Mouse (Mus musculus) embryonic facial prominence, embryonic 10.5 days (tissue): ENCODE measurements around the gene Rfx8. TPM values are rescaled to one million over a fixed set of nuclear protein-coding genes. Genes with fewer than 3 reads are reported as not detected.
A peak's percentile ranks its signal among the peaks of the same experiment; 100 is the strongest.

Experiments
- DNase-seq: peaks from one replicate; pipeline ENCODE4 v3.0.0-alpha.2; 2017; ENCODE audit warnings: low spot score
- H3K27ac ChIP-seq: fragments of 300-500 bp; sonication (generic); replicated peaks from 2 replicates; pipeline ENCODE4 v1.5.1; 2016; ENCODE audit warnings: mild to moderate bottlenecking
- H3K27me3 ChIP-seq: fragments of 300-500 bp; sonication (generic); replicated peaks from 2 replicates; pipeline ENCODE4 v1.6.1; 2016; ENCODE audit warnings: low read depth, mild to moderate bottlenecking; ENCODE audit not compliant: poor library complexity, severe bottlenecking
- H3K36me3 ChIP-seq: fragments of 300-500 bp; sonication (generic); replicated peaks from 2 replicates; pipeline ENCODE4 v1.6.1; 2016; ENCODE audit warnings: mild to moderate bottlenecking, moderate library complexity
- H3K4me1 ChIP-seq: fragments of 300-500 bp; sonication (generic); 2 replicates; pipeline ENCODE4 v1.6.1; 2016
- H3K4me3 ChIP-seq: fragments of 300-500 bp; sonication (generic); 2 replicates; pipeline ENCODE4 v1.5.1; 2016; ENCODE audit warnings: mild to moderate bottlenecking, moderate library complexity
- H3K9me3 ChIP-seq: fragments of 300-500 bp; sonication (generic); 2 replicates; pipeline ENCODE4 v1.6.1; 2016; ENCODE audit warnings: mild to moderate bottlenecking
- WGBS: fragments of 180-500 bp; shearing (Covaris S2); methylation state at CpG from one replicate; pipeline ENCODE4 v1.1.7; 2016; 5-methylcytosine and 5-hydroxymethylcytosine counted together
- polyA plus RNA-seq: library from polyadenylated mRNA; unstranded; fragments of >200 nt; fragmentation: Nextera tagmentation; extraction: Ambion mirVana; gene quantifications from 2 replicates; pipeline ENCODE4 v1.2.1, GENCODE M21; 2016

Rfx8 gene
- polyA plus RNA-seq, 1 experiment from 2014 or later = 0.56 TPM

DNA sequence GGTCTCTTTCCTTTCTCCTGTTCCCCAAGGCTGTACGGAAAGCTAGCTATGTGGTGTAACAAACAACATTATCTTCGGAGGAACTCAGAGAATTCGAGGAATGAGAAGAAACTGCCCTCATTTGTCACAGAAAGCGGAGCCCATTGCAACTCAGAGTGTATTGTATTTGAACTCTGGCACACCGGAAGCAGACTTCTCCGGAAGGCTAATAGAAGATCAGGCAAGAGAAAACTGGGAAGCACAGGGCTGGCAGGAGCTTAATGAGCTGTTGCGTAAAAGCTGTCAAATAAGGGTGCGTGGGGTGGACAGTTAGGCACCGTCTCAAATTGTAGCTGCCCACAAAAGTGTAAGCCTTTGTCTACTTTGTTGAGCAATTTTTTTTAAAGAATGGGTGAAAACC is 10.7 kb upstream of the Rfx8 start:
- Histone ChIP-seq H3K27me3 (peaks cover 20% of the 10 kb centered on the region), H3K27ac (peak overlapping the region; percentile 67; the same call in 1 of the 2 replicates)
- WGBS = 27% methylated on average over 9 of the region's 9 CpGs

DNA sequence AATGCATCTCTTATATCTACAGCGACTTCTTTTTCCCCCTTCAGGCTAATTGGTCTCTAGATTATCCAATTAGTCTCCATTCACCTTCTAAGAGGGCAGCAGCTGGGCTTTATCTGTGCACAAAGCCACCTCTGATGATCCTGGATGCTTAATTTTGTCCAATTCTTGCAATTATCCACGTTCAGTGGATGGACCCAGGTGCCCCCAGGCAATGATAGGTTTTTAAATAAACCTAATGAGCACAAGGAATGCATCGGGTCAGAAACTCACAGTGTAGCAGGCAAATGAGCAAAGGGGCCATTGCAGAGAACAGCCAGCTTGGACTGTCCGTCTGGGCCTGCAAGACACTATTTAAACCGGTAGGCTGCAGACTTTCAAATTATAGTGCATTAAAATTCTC is 10.1 kb upstream of the Rfx8 start:
- Histone ChIP-seq H3K36me3 (no peaks in the 10 kb centered on the region), H3K4me1 (peaks cover 42% of the 10 kb centered on the region), H3K4me3 (no peak overlapping the region), H3K27ac (0 out of 2 replicates have a peak overlapping the region, but pooled peaks have one; percentile 67), H3K9me3 (peaks cover 5% of the 10 kb centered on the region; the same call in 1 of the 2 replicates), H3K27me3 (peaks cover 20% of the 10 kb centered on the region)
- DNase-seq = peak; percentile 39
- WGBS = 18% methylated on average over 5 of the region's 5 CpGs

More for the DNA sequence above, 10.7 kb upstream of the Rfx8 start:
- Histone ChIP-seq H3K36me3 (no peaks in the 10 kb centered on the region), H3K4me1 (peaks cover 49% of the 10 kb centered on the region), H3K4me3 (no peak overlapping the region), H3K9me3 (peaks cover 5% of the 10 kb centered on the region; the same call in 1 of the 2 replicates)
- no peak for DNase-seq

DNA sequence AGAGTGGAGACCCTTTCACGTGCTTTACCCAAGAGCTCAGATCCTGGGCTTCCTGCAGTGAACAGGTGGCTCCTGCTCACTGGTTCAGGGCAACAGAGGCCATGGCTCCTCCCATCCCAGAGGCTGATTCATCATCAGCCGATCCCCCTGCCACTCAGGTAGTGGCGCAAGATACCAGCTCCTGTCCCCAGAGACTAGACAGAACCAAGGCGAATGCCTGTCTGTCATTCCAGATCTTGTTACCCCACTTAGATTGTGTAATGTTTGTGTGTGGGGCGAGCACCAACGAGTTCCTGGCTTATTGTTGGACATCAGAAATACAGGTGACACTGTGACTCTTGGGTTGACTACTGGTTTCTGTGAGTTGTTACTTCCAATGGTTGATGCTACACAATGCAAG is 9.1 kb upstream of the Rfx8 start:
- peaks cover 20% of the 10 kb centered on the region for H3K27me3 ChIP-seq
- H3K27ac ChIP-seq = no peak overlapping the region
- H3K36me3 ChIP-seq = no peaks in the 10 kb centered on the region
- H3K9me3 ChIP-seq = peaks cover 5% of the 10 kb centered on the region; the same call in 1 of the 2 replicates
- H3K4me1 ChIP-seq = peaks cover 36% of the 10 kb centered on the region
- no peak overlapping the region for H3K4me3 ChIP-seq
- WGBS = 78% methylated on average over 6 of the region's 6 CpGs
- no peak for DNase-seq

DNA sequence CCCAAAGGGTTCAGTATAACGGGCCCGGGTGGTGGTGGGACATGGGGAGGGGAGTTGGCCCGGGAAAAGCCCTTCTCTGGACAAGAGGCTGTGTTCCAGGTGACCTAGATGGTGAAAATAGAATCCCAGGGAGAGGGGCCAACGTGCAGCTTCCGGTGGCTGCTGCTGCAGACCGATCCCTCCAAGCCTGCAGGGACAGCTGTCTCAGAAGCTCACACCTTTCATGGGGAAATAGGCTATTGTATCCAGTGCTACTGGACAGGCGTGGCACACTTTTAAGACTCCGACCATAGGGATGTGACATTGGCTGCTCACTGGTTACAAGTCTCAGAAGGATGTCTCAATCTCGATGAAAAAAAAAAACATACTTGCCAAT is 542 bp upstream of the Rfx8 start:
- Histone ChIP-seq H3K36me3 (no peaks in the 10 kb centered on the region), H3K4me1 (peaks cover 48% of the 10 kb centered on the region), H3K4me3 (peak overlapping the region; percentile 69), H3K9me3 (no peaks in the 10 kb centered on the region), H3K27ac (peak overlapping the region; percentile 92), H3K27me3 (0 out of 2 replicates have a peak, but pooled peaks cover 6% of the 10 kb centered on the region)
- 22% methylated on average over 9 of the region's 9 CpGs for WGBS
- no peak for DNase-seq

DNA sequence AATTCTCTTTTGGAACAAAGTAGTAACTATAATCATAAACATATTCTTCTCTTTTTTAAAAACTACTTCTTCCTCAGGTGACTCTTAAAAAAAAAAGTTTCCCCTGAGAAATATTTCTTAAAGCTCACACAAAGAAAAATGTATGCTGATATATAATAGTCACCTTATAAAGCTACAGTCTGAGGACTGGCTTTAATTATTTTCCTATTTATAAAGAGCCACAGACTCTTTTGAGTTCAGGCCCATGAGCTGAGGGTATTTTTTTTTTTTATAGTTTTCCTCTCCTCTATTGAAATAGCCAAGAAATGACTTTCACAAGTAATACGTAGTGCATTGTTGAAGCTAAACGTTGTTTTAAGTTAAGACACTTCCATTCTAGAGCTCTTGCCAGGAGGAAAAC is 611 bp downstream of the Rfx8 start:
- no peaks in the 10 kb centered on the region for H3K9me3 ChIP-seq
- H3K36me3 ChIP-seq = no peaks in the 10 kb centered on the region
- 34% methylated on average over 2 of the region's 2 CpGs for WGBS
- H3K27me3 ChIP-seq = 0 out of 2 replicates have a peak, but pooled peaks cover 6% of the 10 kb centered on the region
- no peak for DNase-seq
- H3K27ac ChIP-seq = peak overlapping the region; percentile 92
- peaks cover 53% of the 10 kb centered on the region for H3K4me1 ChIP-seq
- peak overlapping the region; percentile 69 for H3K4me3 ChIP-seq

DNA sequence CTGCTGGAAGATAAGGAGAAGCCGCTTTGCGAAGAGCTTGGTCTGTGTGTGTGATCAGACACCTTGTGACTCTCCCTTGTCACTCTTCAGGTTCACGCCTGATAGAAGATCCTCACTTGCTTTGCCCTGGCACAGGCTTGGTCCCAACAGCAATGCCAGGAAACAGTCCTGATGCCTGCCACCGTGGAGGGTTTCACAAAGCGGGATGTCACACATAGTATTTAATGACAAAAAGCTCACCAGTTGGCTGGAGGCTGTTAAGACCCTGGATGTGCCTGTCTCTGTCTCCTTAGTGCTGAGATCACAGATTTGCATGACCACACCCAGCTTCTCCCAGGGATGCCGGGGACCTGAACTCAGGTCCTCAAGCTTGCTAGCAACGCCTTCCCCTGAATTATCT is 5.2 kb downstream of the Rfx8 start:
- WGBS = 90% methylated on average over 7 of the region's 7 CpGs
- H3K4me1 ChIP-seq = peaks cover 61% of the 10 kb centered on the region
- H3K36me3 ChIP-seq = no peaks in the 10 kb centered on the region

DNA sequence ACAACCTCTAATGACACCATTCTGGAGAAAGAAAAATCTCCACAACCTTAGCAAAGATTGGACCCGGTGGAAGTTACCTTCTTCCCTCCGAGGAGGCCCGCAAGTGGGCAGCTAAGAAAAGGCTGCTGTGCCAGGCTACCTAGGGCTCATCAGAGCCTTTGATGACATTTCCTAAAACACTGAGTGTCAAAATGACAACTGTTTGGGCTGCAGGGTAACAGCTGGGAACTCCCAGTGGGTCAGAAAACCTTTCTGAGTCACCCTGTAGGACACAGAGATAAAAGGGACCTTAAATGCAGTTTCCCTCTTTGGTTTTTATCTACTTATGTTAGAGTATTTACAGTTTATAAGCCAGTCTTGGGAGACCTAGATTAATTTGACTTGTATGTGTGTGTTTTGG is 6.1 kb downstream of the Rfx8 start:
- H3K27ac ChIP-seq = peak overlapping the region; percentile 51; the same call in 1 of the 2 replicates

More for the DNA sequence above, 5.2 kb downstream of the Rfx8 start:
- Histone ChIP-seq H3K4me3 (no peak overlapping the region), H3K27me3 (0 out of 2 replicates have a peak, but pooled peaks cover 6% of the 10 kb centered on the region), H3K9me3 (no peaks in the 10 kb centered on the region), H3K27ac (peak overlapping the region; percentile 10)
- DNase-seq = no peak

DNA sequence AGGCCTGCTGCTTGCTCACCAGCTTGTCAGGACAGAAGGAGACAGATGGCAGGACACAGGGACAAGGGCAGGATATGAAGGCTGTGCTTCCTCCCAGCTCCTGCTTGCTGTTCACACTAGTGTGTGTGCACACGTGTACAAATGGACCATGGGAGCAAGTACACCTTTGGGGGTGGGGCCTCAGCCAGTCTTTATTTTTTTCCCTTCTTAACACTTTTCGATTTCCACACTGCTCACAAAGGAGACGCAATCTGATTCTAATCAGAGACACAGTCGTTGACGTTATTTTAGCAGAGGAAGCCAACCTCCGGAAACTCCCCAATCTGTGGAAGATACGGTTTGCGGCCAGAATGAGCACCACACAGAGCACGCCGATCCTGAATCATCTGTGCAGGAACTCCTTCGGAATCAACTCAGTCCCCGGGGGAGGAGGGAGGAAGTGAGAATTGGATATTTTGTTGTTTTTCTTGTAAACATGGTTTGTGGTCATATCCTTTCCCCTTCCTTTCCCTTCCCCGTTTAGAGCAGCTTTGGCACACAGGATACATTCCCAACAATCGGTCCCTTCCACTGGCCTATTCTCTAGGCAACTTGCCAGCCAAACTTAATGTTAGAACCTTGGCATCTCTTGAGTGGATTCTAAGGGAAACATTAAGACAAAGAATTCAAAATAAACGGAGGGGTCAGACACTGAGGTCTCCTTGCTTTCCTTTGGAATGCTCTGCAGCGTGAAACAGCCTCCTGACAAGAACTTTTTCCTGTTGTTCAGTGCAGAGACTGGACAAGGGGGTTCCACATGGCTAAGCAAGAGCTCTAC is 6.7 kb downstream of the Rfx8 start:
- Histone ChIP-seq H3K4me3 (no peak overlapping the region), H3K4me1 (peaks cover 51% of the 10 kb centered on the region), H3K27me3 (no peaks in the 10 kb centered on the region), H3K9me3 (no peaks in the 10 kb centered on the region), H3K36me3 (no peaks in the 10 kb centered on the region), H3K27ac (peak overlapping the region; percentile 51)
- DNase-seq = no peak
- 54% methylated on average over 16 of the region's 16 CpGs for WGBS

More for the DNA sequence above, 6.1 kb downstream of the Rfx8 start:
- Histone ChIP-seq H3K27me3 (0 out of 2 replicates have a peak, but pooled peaks cover 6% of the 10 kb centered on the region), H3K9me3 (no peaks in the 10 kb centered on the region), H3K4me3 (no peak overlapping the region), H3K36me3 (no peaks in the 10 kb centered on the region), H3K4me1 (peaks cover 57% of the 10 kb centered on the region)
- 86% methylated on average over 3 of the region's 3 CpGs for WGBS
- no peak for DNase-seq

DNA sequence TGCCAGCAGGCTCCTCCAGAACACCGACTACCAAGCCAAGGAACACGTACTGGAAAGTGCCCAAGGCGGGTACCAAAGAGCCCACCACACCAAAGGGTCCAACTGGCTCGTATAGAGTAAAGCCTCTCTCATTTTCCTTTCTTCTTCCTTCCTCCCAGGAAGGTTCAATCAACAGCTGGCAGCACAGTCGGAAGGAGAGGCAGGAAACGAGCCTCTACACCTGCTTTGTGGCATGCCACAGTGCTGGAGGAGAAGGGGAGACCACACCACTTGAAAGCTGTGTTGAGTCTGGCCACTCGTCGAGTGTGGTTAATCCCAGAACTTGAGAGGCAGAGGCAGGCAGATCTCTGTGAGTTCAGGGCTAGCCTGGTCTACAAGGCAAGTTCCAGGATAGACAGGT is 7.5 kb downstream of the Rfx8 start:
- H3K27ac ChIP-seq = peak overlapping the region; percentile 31
- H3K9me3 ChIP-seq = no peaks in the 10 kb centered on the region

DNA sequence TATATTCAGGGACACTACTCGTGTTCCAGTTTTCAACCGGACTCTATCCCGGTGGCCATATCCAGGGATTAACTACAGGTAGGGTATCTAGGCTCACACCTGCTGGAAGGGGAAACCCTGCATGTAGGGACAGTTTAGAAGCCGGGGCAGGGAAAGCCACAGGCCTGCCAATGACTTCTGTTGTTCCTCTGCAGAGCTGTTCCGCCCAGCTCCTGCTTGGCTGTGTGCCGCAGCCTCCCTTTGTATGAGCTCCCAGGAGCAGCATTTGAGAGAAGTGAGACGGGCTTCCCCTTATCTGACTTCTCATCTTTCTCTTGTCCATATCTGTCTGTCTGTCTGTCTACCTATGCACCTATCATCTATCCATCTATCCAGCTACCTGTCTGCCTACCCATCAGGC is 8.5 kb downstream of the Rfx8 start:
- H3K27me3 ChIP-seq = no peaks in the 10 kb centered on the region
- peaks cover 42% of the 10 kb centered on the region for H3K4me1 ChIP-seq
- H3K27ac ChIP-seq = no peak overlapping the region
- no peak for DNase-seq
- no peaks in the 10 kb centered on the region for H3K36me3 ChIP-seq
- H3K4me3 ChIP-seq = no peak overlapping the region
- WGBS = 90% methylated on average over 7 of the region's 7 CpGs
- H3K9me3 ChIP-seq = no peaks in the 10 kb centered on the region

More for the DNA sequence above, 7.5 kb downstream of the Rfx8 start:
- Histone ChIP-seq H3K4me1 (peaks cover 43% of the 10 kb centered on the region), H3K27me3 (no peaks in the 10 kb centered on the region), H3K4me3 (no peak overlapping the region), H3K36me3 (no peaks in the 10 kb centered on the region)
- 85% methylated on average over 8 of the region's 8 CpGs for WGBS
- DNase-seq = no peak

DNA sequence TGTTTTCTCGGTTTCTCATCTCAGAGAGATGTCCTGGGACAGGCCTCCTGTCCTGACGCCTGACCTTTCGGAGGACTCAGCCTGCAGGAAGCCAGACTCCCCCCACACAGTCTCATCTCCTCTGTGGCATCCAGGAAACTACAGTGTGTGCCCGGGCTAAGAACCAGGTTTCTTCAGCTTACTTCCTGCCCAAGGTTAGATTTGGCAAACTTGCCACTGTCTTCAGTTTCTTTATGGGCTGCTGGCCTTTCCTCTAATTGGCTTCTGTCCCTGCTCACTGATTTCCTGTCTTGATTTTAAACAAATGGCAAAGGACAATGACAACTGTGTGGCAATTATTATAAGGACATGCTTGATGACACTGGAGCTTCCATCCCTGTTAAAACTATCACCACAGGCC is 10.2 kb downstream of the Rfx8 start:
- WGBS = 72% methylated on average over 4 of the region's 4 CpGs
- DNase-seq = no peak
- no peaks in the 10 kb centered on the region for H3K27me3 ChIP-seq
- H3K36me3 ChIP-seq = no peaks in the 10 kb centered on the region
- no peaks in the 10 kb centered on the region for H3K9me3 ChIP-seq
- H3K27ac ChIP-seq = no peak overlapping the region
- peaks cover 32% of the 10 kb centered on the region for H3K4me1 ChIP-seq
- no peak overlapping the region for H3K4me3 ChIP-seq

DNA sequence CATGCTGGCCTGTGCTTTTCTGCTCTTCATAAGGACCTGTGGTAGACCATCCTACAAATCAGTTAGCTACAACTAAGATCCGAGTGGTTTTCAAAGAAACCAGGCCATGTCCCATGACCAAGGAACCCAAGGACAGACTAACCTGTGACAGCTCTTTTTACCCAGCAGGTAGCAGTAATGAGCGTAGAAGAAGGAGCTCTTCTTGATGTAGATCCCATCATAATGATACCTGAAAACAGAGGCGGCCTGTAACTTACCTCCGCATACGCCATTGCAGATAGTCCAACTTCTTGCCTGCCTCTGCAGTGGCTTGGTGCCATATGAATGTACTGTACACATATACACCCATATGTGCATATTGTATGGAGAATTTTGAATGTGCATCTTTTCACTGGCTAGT is 10.8 kb downstream of the Rfx8 start:
- 94% methylated on average over 5 of the region's 5 CpGs for WGBS
- Histone ChIP-seq H3K4me1 (peaks cover 28% of the 10 kb centered on the region), H3K27ac (no peak overlapping the region), H3K27me3 (no peaks in the 10 kb centered on the region), H3K36me3 (no peaks in the 10 kb centered on the region), H3K9me3 (no peaks in the 10 kb centered on the region), H3K4me3 (no peak overlapping the region)
- no peak for DNase-seq

DNA sequence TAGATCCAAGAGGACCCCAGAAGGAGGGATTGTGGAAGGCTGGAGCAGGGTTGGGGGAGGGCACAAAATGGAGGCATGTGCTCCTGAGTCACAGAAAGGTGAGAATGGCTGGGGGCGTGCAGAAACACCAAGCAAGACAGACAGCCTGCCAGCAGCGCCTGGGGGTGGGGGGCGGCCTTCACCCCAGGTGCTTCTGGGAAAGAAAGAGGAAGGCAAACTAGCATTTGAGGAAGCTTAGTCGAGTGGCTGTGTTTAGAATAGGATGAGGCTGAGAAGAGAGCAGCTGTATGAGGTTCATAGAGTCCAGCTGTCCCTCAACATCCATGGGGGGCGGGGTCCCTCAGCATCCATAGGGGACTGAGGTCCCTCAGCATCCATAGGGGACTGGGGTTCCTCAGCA is 12.0 kb downstream of the Rfx8 start:
- 89% methylated on average over 5 of the region's 5 CpGs for WGBS
- H3K27ac ChIP-seq = no peak overlapping the region
- no peaks in the 10 kb centered on the region for H3K9me3 ChIP-seq
- H3K4me3 ChIP-seq = no peak overlapping the region
- H3K4me1 ChIP-seq = peaks cover 21% of the 10 kb centered on the region
- H3K27me3 ChIP-seq = no peaks in the 10 kb centered on the region
- DNase-seq = no peak
- no peaks in the 10 kb centered on the region for H3K36me3 ChIP-seq
